Mouse (Mus musculus) midbrain, embryonic 14.5 days (tissue): ENCODE data around the gene Nckap5. TPM values are rescaled to one million over a fixed set of nuclear protein-coding genes. Genes with fewer than 3 reads are reported as not detected.

ENCODE experiments used
- ATAC-seq: fragments of 200-750 bp; cut with Nextera tagmentation; 2 replicates; pipeline ENCODE4 v1.8.0; 2017; ENCODE audit warnings: moderate number of reproducible peaks, moderate library complexity; ENCODE audit not compliant: low FRiP score, low TSS enrichment
- DNase-seq: peaks from one replicate; pipeline ENCODE4 v3.0.0-alpha.2; 2015
- H3K27ac ChIP-seq: fragments of 300-500 bp; sonication (generic); replicated peaks from 2 replicates; pipeline ENCODE4 v1.5.1; 2014; ENCODE audit warnings: mild to moderate bottlenecking, low read depth, low read length, moderate library complexity
- H3K27me3 ChIP-seq: fragments of 300-500 bp; sonication (generic); 2 replicates; pipeline ENCODE4 v1.6.1; 2014; ENCODE audit warnings: low read length, control low read depth, mixed read lengths; ENCODE audit not compliant: control insufficient read depth, insufficient read depth
- H3K36me3 ChIP-seq: fragments of 300-500 bp; sonication (generic); 2 replicates; pipeline ENCODE4 v1.6.1; 2014; ENCODE audit warnings: low read length, control low read depth; ENCODE audit not compliant: control insufficient read depth, insufficient read depth
- H3K4me1 ChIP-seq: fragments of 300-500 bp; sonication (generic); 2 replicates; pipeline ENCODE4 v1.6.1; 2014; ENCODE audit warnings: mild to moderate bottlenecking, antibody characterized with exemption, low read length, control low read depth; ENCODE audit not compliant: control insufficient read depth, insufficient read depth
- H3K4me2 ChIP-seq: fragments of 300-500 bp; sonication (generic); 2 replicates; pipeline ENCODE4 v1.6.1; 2014; ENCODE audit warnings: mild to moderate bottlenecking, low read length, moderate library complexity
- H3K4me3 ChIP-seq: fragments of 300-500 bp; sonication (generic); replicated peaks from 2 replicates; pipeline ENCODE4 v1.5.1; 2014; ENCODE audit warnings: low read depth, low read length
- H3K9ac ChIP-seq: fragments of 300-500 bp; sonication (generic); replicated peaks from 2 replicates; pipeline ENCODE4 v1.6.1; 2014; ENCODE audit warnings: mild to moderate bottlenecking, low read length, moderate library complexity
- H3K9me3 ChIP-seq: fragments of 300-500 bp; sonication (generic); 2 replicates; pipeline ENCODE4 v1.6.1; 2016; ENCODE audit warnings: low read length, control low read depth, mixed read lengths; ENCODE audit not compliant: control insufficient read depth
- WGBS: fragments of 180-500 bp; shearing (Covaris S2); extraction: QIAGEN DNeasy Blood & Tissue Kit; methylation state at CpG from one replicate; pipeline ENCODE4 v1.1.7; 2014; 5-methylcytosine and 5-hydroxymethylcytosine counted together
- polyA plus RNA-seq: library from polyadenylated mRNA; unstranded; fragments of >200 nt; fragmentation: Nextera tagmentation; extraction: Ambion mirVana; gene quantifications from 2 replicates; pipeline ENCODE4 v1.2.1, GENCODE M21; 2014

Nckap5 gene
- polyA plus RNA-seq, 1 experiment from 2014 or later, result 14.6 TPM

DNA sequence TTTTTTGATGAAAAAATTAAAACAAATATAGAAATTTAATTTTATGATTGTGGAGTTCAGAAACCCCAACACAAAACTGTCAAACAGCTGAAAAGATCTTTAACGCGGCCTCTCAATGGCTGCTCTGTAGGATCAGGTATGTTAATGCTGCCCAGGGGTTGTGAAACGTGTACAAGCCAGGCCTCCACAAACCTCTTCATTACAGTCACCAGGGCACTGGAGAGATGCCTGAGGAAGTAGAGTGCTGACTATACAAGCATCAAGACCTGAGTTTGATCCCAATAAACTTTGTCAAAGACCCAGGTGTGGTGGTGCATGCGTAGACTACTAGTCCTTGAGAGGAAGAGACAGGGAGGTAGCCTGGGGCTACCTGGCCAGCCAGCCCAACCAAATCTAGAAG, 222.0 kb downstream of the Nckap5 start:
- Histone ChIP-seq H3K4me1 (peaks cover 14% of the 10 kb centered on the region; the same call in 1 of the 2 replicates), H3K27me3 (no peaks in the 10 kb centered on the region), H3K9ac (no peak overlapping the region), H3K9me3 (no peaks in the 10 kb centered on the region), H3K4me3 (no peak overlapping the region), H3K36me3 (no peaks in the 10 kb centered on the region), H3K4me2 (no peak overlapping the region), H3K27ac (no peak overlapping the region)
- 94% methylated on average over 4 of the region's 4 CpGs for WGBS
- ATAC-seq, result no peak
- no peak for DNase-seq

DNA sequence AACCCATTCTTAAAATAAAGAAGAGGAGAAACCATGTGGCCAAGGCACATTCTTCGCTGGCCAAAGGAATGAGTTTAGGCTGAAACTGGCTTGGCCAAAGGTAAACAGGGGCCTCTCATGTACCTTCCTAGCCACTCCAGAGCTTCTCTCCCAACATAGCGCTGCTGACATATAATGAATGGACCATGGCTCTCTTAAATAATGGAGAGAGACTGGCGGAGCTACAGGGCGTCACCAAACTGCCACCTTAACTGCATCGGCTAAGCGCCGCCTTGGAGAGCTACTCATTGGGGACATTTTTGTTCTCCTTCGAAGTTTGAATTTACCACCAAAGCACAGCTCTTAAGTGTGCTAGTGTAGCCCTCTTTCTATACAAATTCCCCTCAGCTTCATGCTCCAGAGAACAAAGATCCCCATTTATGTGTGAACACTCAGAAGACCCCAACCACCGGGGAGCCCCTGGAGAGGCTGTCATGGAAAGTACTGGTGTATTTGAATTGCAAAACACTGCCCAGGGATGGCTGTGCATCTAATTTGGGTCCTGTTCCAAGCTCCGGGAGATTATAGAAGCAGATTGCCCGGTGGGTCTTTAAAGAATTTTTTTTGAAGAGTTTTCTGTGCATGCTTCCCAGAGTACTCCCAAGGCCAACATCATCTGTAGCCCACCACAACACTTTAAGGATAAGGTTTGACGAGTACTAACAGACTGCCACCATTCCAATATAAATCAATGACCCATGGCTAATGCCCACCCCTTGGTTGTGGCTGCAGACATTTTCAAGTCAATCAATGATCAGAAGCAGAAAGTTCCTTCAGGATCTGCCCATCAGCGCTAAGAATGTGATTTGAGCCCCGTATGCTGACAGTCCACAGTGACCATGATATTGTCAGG, 224.2 kb downstream of the Nckap5 start:
- Histone ChIP-seq H3K4me2 (no peak overlapping the region), H3K27ac (peak overlapping the region; percentile 52; the same call in 1 of the 2 replicates), H3K36me3 (no peaks in the 10 kb centered on the region)

DNA sequence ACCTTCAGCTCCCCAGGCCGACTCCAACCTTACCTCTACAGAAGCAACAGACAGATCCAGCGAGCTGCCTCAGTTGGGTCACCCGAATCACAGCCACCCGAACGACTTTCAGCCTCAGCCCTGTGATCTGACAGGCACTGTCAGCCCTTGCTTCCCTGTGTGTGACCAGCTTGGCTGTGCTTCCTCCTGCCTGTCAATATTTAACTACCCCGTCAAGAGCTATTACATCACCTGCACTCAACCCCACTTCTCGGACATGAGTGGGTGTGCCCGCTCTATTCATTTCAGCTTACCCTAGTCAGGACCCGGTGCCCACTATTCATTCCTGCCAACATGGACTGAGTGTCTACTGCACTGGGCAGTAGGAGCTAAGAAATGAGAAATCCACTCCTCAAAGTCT, 226.0 kb downstream of the Nckap5 start:
- no peak overlapping the region for H3K9ac ChIP-seq
- H3K4me2 ChIP-seq, result no peak overlapping the region
- H3K9me3 ChIP-seq, result no peaks in the 10 kb centered on the region
- H3K4me3 ChIP-seq, result no peak overlapping the region
- no peak for DNase-seq
- ATAC-seq, result no peak
- WGBS, result 85% methylated on average over 9 of the region's 9 CpGs
- peaks cover 14% of the 10 kb centered on the region; the same call in 1 of the 2 replicates for H3K4me1 ChIP-seq
- H3K27ac ChIP-seq, result no peak overlapping the region
- no peaks in the 10 kb centered on the region for H3K27me3 ChIP-seq
- H3K36me3 ChIP-seq, result no peaks in the 10 kb centered on the region

More for the DNA sequence above, 224.2 kb downstream of the Nckap5 start:
- no peak overlapping the region for H3K4me3 ChIP-seq
- no peaks in the 10 kb centered on the region for H3K9me3 ChIP-seq
- peaks cover 14% of the 10 kb centered on the region; the same call in 1 of the 2 replicates for H3K4me1 ChIP-seq
- DNase-seq (peak; percentile 69), ATAC-seq (peak; percentile 62)
- no peaks in the 10 kb centered on the region for H3K27me3 ChIP-seq
- WGBS, result 34% methylated on average over 14 of the region's 14 CpGs
- no peak overlapping the region for H3K9ac ChIP-seq

DNA sequence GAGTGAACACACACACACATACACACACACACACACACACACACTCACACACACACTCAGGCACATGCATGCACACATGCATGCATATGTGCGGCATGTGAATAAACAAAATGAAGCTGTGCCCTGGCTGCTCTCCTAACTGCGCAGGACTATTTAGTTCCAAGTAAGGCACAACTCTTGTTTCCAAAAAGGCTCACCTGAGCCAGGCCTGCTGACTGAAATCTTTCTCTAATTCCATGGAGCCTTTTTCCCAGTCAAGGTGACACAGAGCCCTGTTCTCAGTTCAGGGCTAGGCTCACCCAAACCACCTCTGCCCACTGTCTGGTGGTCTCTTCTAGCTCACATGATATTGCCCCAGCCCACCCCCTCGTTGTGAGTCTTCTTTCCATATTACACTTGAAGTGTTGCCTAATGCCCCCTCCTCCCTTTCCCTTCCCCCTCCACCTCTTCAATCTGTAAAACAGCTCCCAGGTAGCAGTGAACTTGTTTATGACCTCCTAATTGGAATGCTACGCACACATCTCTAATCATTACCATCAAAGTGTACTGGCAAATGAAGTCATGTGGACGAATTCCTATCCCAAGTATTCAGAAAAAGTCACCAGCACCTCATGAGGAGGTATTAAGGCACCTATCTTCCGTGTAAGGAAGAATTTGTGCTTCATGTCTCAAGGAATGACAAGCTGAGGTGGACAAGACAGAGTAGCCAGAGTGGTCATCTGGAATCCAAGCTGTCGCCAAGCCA, 226.7 kb downstream of the Nckap5 start:
- Histone ChIP-seq H3K9ac (no peak overlapping the region), H3K36me3 (no peaks in the 10 kb centered on the region), H3K4me2 (no peak overlapping the region), H3K27me3 (no peaks in the 10 kb centered on the region), H3K4me3 (no peak overlapping the region), H3K9me3 (no peaks in the 10 kb centered on the region), H3K4me1 (peaks cover 14% of the 10 kb centered on the region; the same call in 1 of the 2 replicates), H3K27ac (no peak overlapping the region)
- DNase-seq (no peak), ATAC-seq (no peak)
- WGBS, result 87% methylated on average over 7 of the region's 7 CpGs

- ATAC-seq, result no peak
- WGBS, result 60% methylated on average over 4 of the region's 4 CpGs
Measured at GRCm38 (mm10) chr1:126600596-126600995, 230.0 kb downstream of the Nckap5 start.

DNA sequence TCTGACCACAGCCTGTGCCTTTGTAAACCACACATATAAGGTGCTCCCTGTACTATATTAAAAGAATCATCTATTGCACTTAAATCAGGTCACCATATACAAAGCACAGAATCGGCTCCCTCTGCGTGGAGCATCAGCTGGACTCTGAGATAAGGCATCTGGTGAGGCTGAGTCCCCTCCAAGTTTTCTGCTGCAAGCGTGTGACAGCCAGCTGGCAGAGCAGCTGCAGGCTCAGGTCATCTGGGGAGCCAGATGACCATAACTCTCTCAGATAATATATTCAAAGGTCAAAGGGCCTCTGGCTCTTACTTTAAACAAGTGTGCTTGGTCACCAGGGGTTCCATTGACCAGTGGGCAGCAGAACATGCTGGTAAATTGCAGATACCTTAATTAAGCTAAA, 233.2 kb downstream of the Nckap5 start:
- Histone ChIP-seq H3K4me3 (no peak overlapping the region), H3K36me3 (no peaks in the 10 kb centered on the region), H3K9me3 (no peaks in the 10 kb centered on the region), H3K4me1 (no peaks in the 10 kb centered on the region), H3K27me3 (no peaks in the 10 kb centered on the region), H3K4me2 (no peak overlapping the region), H3K9ac (no peak overlapping the region), H3K27ac (no peak overlapping the region)
- WGBS, result 33% methylated on average over 3 of the region's 3 CpGs
- ATAC-seq (no peak), DNase-seq (peak; percentile 34)

More at GRCm38 (mm10) chr1:126600596-126600995, 230.0 kb downstream of the Nckap5 start:
- Histone ChIP-seq H3K4me1 (no peaks in the 10 kb centered on the region), H3K9me3 (no peaks in the 10 kb centered on the region), H3K36me3 (no peaks in the 10 kb centered on the region), H3K4me3 (no peak overlapping the region), H3K4me2 (no peak overlapping the region), H3K9ac (no peak overlapping the region), H3K27ac (no peak overlapping the region), H3K27me3 (no peaks in the 10 kb centered on the region)
- DNase-seq, result no peak

GRCm38 (mm10) chr1:126594796-126595195, 235.8 kb downstream of the Nckap5 start:
- 89% methylated on average over 3 of the region's 3 CpGs for WGBS
- Histone ChIP-seq H3K4me1 (no peaks in the 10 kb centered on the region), H3K36me3 (no peaks in the 10 kb centered on the region), H3K9ac (no peak overlapping the region), H3K4me3 (no peak overlapping the region), H3K27ac (no peak overlapping the region), H3K4me2 (no peak overlapping the region), H3K9me3 (no peaks in the 10 kb centered on the region), H3K27me3 (no peaks in the 10 kb centered on the region)
- DNase-seq (no peak), ATAC-seq (no peak)

GRCm38 (mm10) chr1:126593044-126593805, 237.4 kb downstream of the Nckap5 start:
- no peaks in the 10 kb centered on the region for H3K27me3 ChIP-seq
- H3K36me3 ChIP-seq, result no peaks in the 10 kb centered on the region
- no peak overlapping the region for H3K27ac ChIP-seq
- H3K9ac ChIP-seq, result no peak overlapping the region
- H3K4me2 ChIP-seq, result no peak overlapping the region
- ATAC-seq (no peak), DNase-seq (no peak)
- WGBS, result 70% methylated on average over 7 of the region's 7 CpGs
- no peaks in the 10 kb centered on the region for H3K9me3 ChIP-seq
- no peaks in the 10 kb centered on the region for H3K4me1 ChIP-seq
- H3K4me3 ChIP-seq, result no peak overlapping the region
